Mouse (Mus musculus) pancreas, adult 10 weeks (tissue): ENCODE measurements around the gene Ethe1. TPM values are rescaled to one million over a fixed set of nuclear protein-coding genes. Genes with fewer than 3 reads are reported as not detected.

ENCODE experiments used
- polyA plus RNA-seq: library from polyadenylated mRNA; stranded (reverse); fragments of 350-450 nt; fragmentation: Illumina TruSeq; extraction: RNeasy Lipid Tissue Mini Kit (QIAGEN cat#74804); gene quantifications from one replicate; pipeline ENCODE4 v1.2.3, GENCODE M21; 2015; ENCODE audit warnings: low read depth, low replicate concordance; ENCODE audit not compliant: insufficient read depth

Ethe1 gene
- polyA plus RNA-seq = 3.0 TPM

DNA sequence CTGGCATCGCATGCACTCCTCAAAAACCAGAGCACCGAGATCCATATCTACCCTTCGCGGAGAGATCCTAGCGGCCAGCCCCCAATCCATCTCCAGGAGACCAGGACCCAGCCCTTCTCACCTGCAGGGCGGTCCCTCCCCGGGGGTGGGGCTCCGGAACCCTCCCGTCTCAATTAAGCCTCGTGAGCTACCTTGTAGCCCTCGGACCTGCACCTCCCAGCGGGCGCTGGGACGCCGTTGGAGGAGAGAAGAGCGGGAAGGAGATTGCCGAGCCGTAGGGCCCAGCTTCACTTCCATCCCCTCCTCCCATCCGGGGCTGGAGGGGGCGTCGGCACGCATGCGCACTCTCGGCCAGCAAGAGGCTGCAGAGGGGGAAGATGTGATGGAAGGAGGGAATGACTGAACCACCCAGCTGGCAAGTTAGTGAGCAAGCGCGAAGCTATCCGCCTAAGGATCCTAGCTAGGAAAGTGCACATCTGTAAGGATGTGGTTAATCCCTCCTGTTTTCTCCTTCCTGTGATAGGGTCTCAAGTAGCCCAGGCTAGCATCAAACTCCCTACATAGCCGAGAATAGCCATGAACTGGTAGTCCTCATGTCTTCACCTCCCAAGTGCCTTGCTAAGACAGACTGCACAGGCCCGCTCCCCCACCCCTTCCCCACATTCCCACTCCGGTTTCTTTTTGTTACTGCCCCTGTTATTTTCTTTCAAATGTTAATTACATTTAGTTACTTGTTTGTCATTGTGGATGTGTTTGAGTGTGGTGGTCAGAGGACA is at the start of gene Ethe1, which contains the start of gene Zfp575:
Ethe1 (plus strand) TSS at position 214 of the 776 bp plus-strand sequence.
Zfp575 (minus strand) TSS at position 312 of the 776 bp plus-strand sequence.

DNA sequence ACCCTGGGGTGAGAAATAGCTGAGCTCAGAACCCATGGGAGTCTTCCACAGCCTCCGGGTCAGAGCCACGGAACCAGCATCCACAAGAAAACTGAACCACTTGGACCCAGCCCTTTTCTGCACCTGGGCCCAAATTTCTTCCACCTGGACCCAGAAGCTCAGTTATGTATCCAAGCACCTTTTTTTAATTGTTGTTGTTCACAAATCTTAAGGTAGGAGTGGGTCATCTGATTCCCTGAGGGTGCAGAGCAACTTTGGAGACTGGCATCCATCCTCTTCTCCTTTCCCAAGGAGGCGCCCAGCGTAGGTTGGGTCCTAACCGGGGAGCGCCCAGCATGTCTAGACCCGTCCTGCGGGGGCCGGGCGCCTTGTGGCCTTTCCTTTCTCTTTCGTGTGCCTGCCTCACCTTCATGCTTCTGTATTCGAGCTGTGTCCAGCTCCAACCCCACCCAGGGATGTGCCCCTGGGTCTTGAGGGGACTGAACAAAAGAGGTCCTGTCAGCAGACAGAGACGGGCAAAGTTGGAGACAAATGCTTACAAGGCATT is 41.2 kb upstream of the Ethe1 start, which contains the start of the genes Pinlyp and Xrcc1:
Pinlyp (minus strand) TSS at position 51 of the 547 bp plus-strand sequence.
Xrcc1 (plus strand) TSS at position 222 of the 547 bp plus-strand sequence.

DNA sequence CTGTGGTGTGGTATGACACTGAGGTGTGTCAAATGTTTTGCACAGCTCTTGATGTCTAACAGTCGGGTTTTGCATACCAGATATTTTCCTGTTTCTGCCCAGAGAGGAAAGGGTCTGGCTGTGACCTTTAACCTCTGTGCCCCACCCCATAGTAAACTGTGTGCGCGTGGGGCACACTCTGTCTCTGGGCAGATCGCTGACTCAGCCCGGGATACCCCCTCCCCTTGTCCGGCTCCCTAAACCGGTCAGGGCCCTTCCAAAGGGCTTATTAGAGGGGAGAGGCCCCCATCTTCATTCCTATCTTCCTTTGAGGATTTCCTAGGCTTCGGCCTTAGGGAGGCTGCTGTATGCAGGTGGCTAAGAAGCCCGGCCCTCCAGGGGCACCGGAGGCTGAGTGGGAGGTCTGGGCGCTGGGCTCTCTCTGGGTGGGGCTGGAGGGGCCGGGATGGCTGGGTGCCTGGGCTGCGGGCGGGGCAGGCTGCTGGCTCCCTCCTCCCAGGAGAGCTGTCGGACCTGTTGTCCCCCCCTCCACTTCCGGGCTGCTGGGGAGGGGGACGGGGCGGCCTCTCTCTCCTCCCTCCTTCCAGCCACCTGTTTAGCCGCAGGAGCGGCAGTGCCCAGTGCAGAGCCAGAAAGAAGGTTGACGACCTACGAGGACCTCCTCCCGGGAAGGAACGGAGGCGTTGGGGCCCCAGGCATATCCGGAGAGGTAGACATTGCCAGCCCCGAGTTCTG is 23.0 kb downstream of the Ethe1 start, which contains the start of gene Phldb3:
Phldb3 (plus strand) TSS at position 620 of the 735 bp plus-strand sequence.

DNA sequence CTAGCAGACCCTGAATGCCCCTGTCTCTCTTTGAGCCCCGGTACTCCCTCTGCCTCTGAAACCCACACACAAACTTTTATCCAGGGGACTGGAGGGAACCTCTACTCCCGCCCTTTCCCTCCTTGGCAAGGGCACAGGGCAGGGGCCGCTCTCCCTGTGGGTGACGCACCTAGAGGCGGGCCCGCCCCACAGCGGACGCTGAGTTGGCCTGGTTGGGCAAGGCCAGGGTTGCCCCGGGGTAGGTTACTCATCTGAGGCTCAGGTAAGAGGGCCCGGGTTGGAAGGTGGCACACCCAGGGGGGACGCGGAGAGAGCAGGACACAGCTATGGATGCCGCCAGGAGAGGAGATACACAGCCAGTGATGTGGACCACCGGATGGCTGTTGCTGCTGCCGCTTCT is 48.9 kb downstream of the Ethe1 start, which contains the start of gene Lypd3:
Lypd3 (plus strand) TSS at position 287 of the 400 bp plus-strand sequence.

Other genes with a start within 250 kb of the Ethe1 start
- gene Lypd5, start 238.3 kb upstream of the Ethe1 start, polyA plus RNA-seq = not detected
- 2.5 TPM for gene Kcnn4, start 217.3 kb upstream of the Ethe1 start, polyA plus RNA-seq
- gene Smg9, start 187.9 kb upstream of the Ethe1 start, polyA plus RNA-seq = 12.2 TPM
- gene Irgc1, start 135.2 kb upstream of the Ethe1 start, polyA plus RNA-seq = not detected
- 3.3 TPM for gene Plaur, start 125.1 kb upstream of the Ethe1 start, polyA plus RNA-seq
- 3.4 TPM for gene Cadm4, start 105.5 kb upstream of the Ethe1 start, polyA plus RNA-seq
- gene Zfp428, start 80.5 kb upstream of the Ethe1 start, polyA plus RNA-seq = 1.4 TPM
- gene AC161166.1, start 75.1 kb upstream of the Ethe1 start, polyA plus RNA-seq = not detected
- 2.5 TPM for gene Irgq, start 56.9 kb upstream of the Ethe1 start, polyA plus RNA-seq
- not detected for gene Pinlyp, start 41.4 kb upstream of the Ethe1 start, polyA plus RNA-seq
- 13.8 TPM for gene Xrcc1, start 41.3 kb upstream of the Ethe1 start, polyA plus RNA-seq
- not detected for gene Zfp575, start 98 bp downstream of the Ethe1 start, polyA plus RNA-seq
- 0.94 TPM for gene Phldb3, start 23.2 kb downstream of the Ethe1 start, polyA plus RNA-seq
- not detected for gene Lypd3, start 49.0 kb downstream of the Ethe1 start, polyA plus RNA-seq
- not detected for gene Tex101, start 89.1 kb downstream of the Ethe1 start, polyA plus RNA-seq
- not detected for gene BC049730, start 121.7 kb downstream of the Ethe1 start, polyA plus RNA-seq
- gene Gm4763, start 139.4 kb downstream of the Ethe1 start, polyA plus RNA-seq = not detected
- not detected for gene Cd177, start 172.8 kb downstream of the Ethe1 start, polyA plus RNA-seq
- not detected for gene Ceacam10, start 189.7 kb downstream of the Ethe1 start, polyA plus RNA-seq